Mouse (Mus musculus) stomach, embryonic 14.5 days (tissue): ENCODE results near the gene Fez2. TPM values are rescaled to one million over a fixed set of nuclear protein-coding genes. Genes with fewer than 3 reads are reported as not detected.

Source experiments
- ATAC-seq: fragments of 200-750 bp; cut with Nextera tagmentation; 2 replicates; pipeline ENCODE4 v1.8.0; 2017; ENCODE audit warnings: low read depth, moderate TSS enrichment; ENCODE audit not compliant: insufficient number of reproducible peaks, insufficient read depth, low FRiP score
- H3K27ac ChIP-seq: fragments of 300-500 bp; sonication (generic); 2 replicates; pipeline ENCODE4 v1.5.1; 2014; ENCODE audit warnings: mild to moderate bottlenecking, low read length, moderate library complexity, mixed read lengths
- H3K27me3 ChIP-seq: fragments of 300-500 bp; sonication (generic); 2 replicates; pipeline ENCODE4 v1.6.1; 2014; ENCODE audit warnings: low read length, control low read depth, mixed read lengths; ENCODE audit not compliant: control insufficient read depth, insufficient read depth
- H3K36me3 ChIP-seq: fragments of 300-500 bp; sonication (generic); 2 replicates; pipeline ENCODE4 v1.6.1; 2014; ENCODE audit warnings: mild to moderate bottlenecking, control low read depth, low read length, moderate library complexity, mixed read lengths; ENCODE audit not compliant: control insufficient read depth, insufficient read depth
- H3K4me1 ChIP-seq: fragments of 300-500 bp; sonication (generic); 2 replicates; pipeline ENCODE4 v1.6.1; 2014; ENCODE audit warnings: low read length, control low read depth, mixed read lengths; ENCODE audit not compliant: control insufficient read depth, insufficient read depth
- H3K4me2 ChIP-seq: fragments of 300-500 bp; sonication (generic); replicated peaks from 2 replicates; pipeline ENCODE4 v1.6.1; 2014; ENCODE audit warnings: low read depth, low read length, control low read depth
- H3K4me3 ChIP-seq: fragments of 300-500 bp; sonication (generic); 2 replicates; pipeline ENCODE4 v1.5.1; 2014; ENCODE audit warnings: low read depth, low read length, control low read depth
- H3K9ac ChIP-seq: fragments of 300-500 bp; sonication (generic); replicated peaks from 2 replicates; pipeline ENCODE4 v1.6.1; 2014; ENCODE audit warnings: low read depth, mild to moderate bottlenecking, control low read depth, low read length, moderate library complexity, mixed read lengths
- H3K9me3 ChIP-seq: fragments of 300-500 bp; sonication (generic); 2 replicates; pipeline ENCODE4 v1.6.1; 2016; ENCODE audit warnings: low read depth, low read length, control low read depth; ENCODE audit not compliant: control insufficient read depth
- WGBS: fragments of 180-500 bp; shearing (Covaris S2); extraction: QIAGEN DNeasy Blood & Tissue Kit; methylation state at CpG from one replicate; pipeline ENCODE4 v1.1.7; 2014; 5-methylcytosine and 5-hydroxymethylcytosine counted together
- polyA plus RNA-seq: library from polyadenylated mRNA; unstranded; fragments of >200 nt; fragmentation: Nextera tagmentation; extraction: Ambion mirVana; gene quantifications from 2 replicates; pipeline ENCODE4 v1.2.1, GENCODE M21; 2014

Gene Fez2
- polyA plus RNA-seq, 1 experiment from 2014 or later: 45.1 TPM

- H3K9ac ChIP-seq: no peak overlapping the region
- 86% methylated on average over 4 of the region's 4 CpGs for WGBS
- ATAC-seq: no peak
Observed at GRCm38 (mm10) chr17:78429051-78429450, 11.1 kb upstream of the Fez2 start.

GRCm38 (mm10) chr17:78425026-78425425 lies 7.1 kb upstream of the Fez2 start:
- H3K4me2 ChIP-seq: no peak overlapping the region
- no peak for ATAC-seq
- no peaks in the 10 kb centered on the region for H3K4me1 ChIP-seq
- H3K27ac ChIP-seq: no peak overlapping the region
- WGBS: 75% methylated on average over 8 of the region's 8 CpGs
- no peak overlapping the region for H3K9ac ChIP-seq
- H3K27me3 ChIP-seq: no peaks in the 10 kb centered on the region
- H3K4me3 ChIP-seq: no peak overlapping the region
- H3K9me3 ChIP-seq: no peaks in the 10 kb centered on the region
- no peaks in the 10 kb centered on the region for H3K36me3 ChIP-seq

More at GRCm38 (mm10) chr17:78429051-78429450, 11.1 kb upstream of the Fez2 start:
- no peak overlapping the region for H3K4me3 ChIP-seq
- H3K4me1 ChIP-seq: no peaks in the 10 kb centered on the region
- no peak overlapping the region for H3K27ac ChIP-seq
- H3K4me2 ChIP-seq: no peak overlapping the region
- no peaks in the 10 kb centered on the region for H3K36me3 ChIP-seq
- H3K9me3 ChIP-seq: no peaks in the 10 kb centered on the region
- no peaks in the 10 kb centered on the region for H3K27me3 ChIP-seq

- Histone ChIP-seq H3K9me3 (no peaks in the 10 kb centered on the region), H3K4me3 (no peak overlapping the region), H3K36me3 (no peaks in the 10 kb centered on the region), H3K27me3 (no peaks in the 10 kb centered on the region), H3K4me1 (no peaks in the 10 kb centered on the region), H3K9ac (no peak overlapping the region), H3K4me2 (no peak overlapping the region), H3K27ac (no peak overlapping the region)
- 74% methylated on average over 4 of the region's 4 CpGs for WGBS
- no peak for ATAC-seq
Observed at GRCm38 (mm10) chr17:78419216-78419615, 1.3 kb upstream of the Fez2 start.

- no peak for ATAC-seq
- H3K27ac ChIP-seq: no peak overlapping the region
Observed at GRCm38 (mm10) chr17:78415255-78415654, 2.7 kb downstream of the Fez2 start.

GRCm38 (mm10) chr17:78409900-78410299 lies 8.1 kb downstream of the Fez2 start:
- Histone ChIP-seq H3K9me3 (no peaks in the 10 kb centered on the region), H3K4me2 (no peak overlapping the region), H3K27ac (no peak overlapping the region), H3K9ac (no peak overlapping the region), H3K36me3 (peaks cover 7% of the 10 kb centered on the region; the same call in 1 of the 2 replicates), H3K27me3 (no peaks in the 10 kb centered on the region), H3K4me1 (no peaks in the 10 kb centered on the region), H3K4me3 (no peak overlapping the region)
- WGBS: 59% methylated on average over 2 of the region's 2 CpGs
- ATAC-seq: 0 out of 2 replicates have a peak, but pooled peaks have one; percentile 33

More at GRCm38 (mm10) chr17:78415255-78415654, 2.7 kb downstream of the Fez2 start:
- H3K4me1 ChIP-seq: no peaks in the 10 kb centered on the region
- no peak overlapping the region for H3K4me2 ChIP-seq
- H3K9ac ChIP-seq: no peak overlapping the region
- peaks cover 4% of the 10 kb centered on the region; the same call in 1 of the 2 replicates for H3K36me3 ChIP-seq
- H3K9me3 ChIP-seq: no peaks in the 10 kb centered on the region
- H3K27me3 ChIP-seq: no peaks in the 10 kb centered on the region
- H3K4me3 ChIP-seq: no peak overlapping the region
- 81% methylated on average over 2 of the region's 2 CpGs for WGBS

- 83% methylated on average over 10 of the region's 10 CpGs for WGBS
- Histone ChIP-seq H3K4me2 (no peak overlapping the region), H3K36me3 (peaks cover 11% of the 10 kb centered on the region; the same call in 1 of the 2 replicates), H3K4me3 (no peak overlapping the region), H3K27ac (no peak overlapping the region), H3K9me3 (no peaks in the 10 kb centered on the region), H3K27me3 (no peaks in the 10 kb centered on the region), H3K9ac (no peak overlapping the region), H3K4me1 (no peaks in the 10 kb centered on the region; the same call in 1 of the 2 replicates)
- ATAC-seq: no peak
Observed at GRCm38 (mm10) chr17:78408386-78408785, 9.6 kb downstream of the Fez2 start.

GRCm38 (mm10) chr17:78407581-78407980 lies 10.4 kb downstream of the Fez2 start:
- Histone ChIP-seq H3K4me1 (no peaks in the 10 kb centered on the region; the same call in 1 of the 2 replicates), H3K4me2 (no peak overlapping the region), H3K9me3 (no peaks in the 10 kb centered on the region), H3K4me3 (no peak overlapping the region), H3K27ac (no peak overlapping the region), H3K27me3 (no peaks in the 10 kb centered on the region), H3K36me3 (peaks cover 11% of the 10 kb centered on the region; the same call in 1 of the 2 replicates), H3K9ac (no peak overlapping the region)
- 69% methylated on average over 4 of the region's 4 CpGs for WGBS
- ATAC-seq: no peak

GRCm38 (mm10) chr17:78406854-78407253 lies 11.1 kb downstream of the Fez2 start:
- 89% methylated on average over 10 of the region's 10 CpGs for WGBS

GRCm38 (mm10) chr17:78405336-78405735 lies 12.6 kb downstream of the Fez2 start:
- Histone ChIP-seq H3K27me3 (no peaks in the 10 kb centered on the region), H3K4me2 (no peak overlapping the region)
- WGBS: 97% methylated on average over 3 of the region's 3 CpGs

More at GRCm38 (mm10) chr17:78406854-78407253, 11.1 kb downstream of the Fez2 start:
- H3K4me1 ChIP-seq: no peaks in the 10 kb centered on the region; the same call in 1 of the 2 replicates
- no peaks in the 10 kb centered on the region for H3K27me3 ChIP-seq
- H3K4me3 ChIP-seq: no peak overlapping the region
- no peaks in the 10 kb centered on the region for H3K9me3 ChIP-seq
- no peak overlapping the region for H3K4me2 ChIP-seq
- no peak overlapping the region for H3K27ac ChIP-seq
- H3K36me3 ChIP-seq: peaks cover 9% of the 10 kb centered on the region; the same call in 1 of the 2 replicates
- ATAC-seq: no peak
- no peak overlapping the region for H3K9ac ChIP-seq

More at GRCm38 (mm10) chr17:78405336-78405735, 12.6 kb downstream of the Fez2 start:
- no peak overlapping the region for H3K27ac ChIP-seq
- H3K9me3 ChIP-seq: no peaks in the 10 kb centered on the region
- peaks cover 7% of the 10 kb centered on the region; the same call in 1 of the 2 replicates for H3K36me3 ChIP-seq
- ATAC-seq: no peak
- peaks cover 7% of the 10 kb centered on the region for H3K4me1 ChIP-seq
- no peak overlapping the region for H3K4me3 ChIP-seq
- H3K9ac ChIP-seq: no peak overlapping the region
